Mouse (Mus musculus) cortical plate, adult 2 months (tissue): Measurements from ENCODE around the gene Timmdc1.

ENCODE experiments used
- CTCF ChIP-seq: fragments of 200-500 bp; IDR thresholded peaks from 2 replicates; pipeline ENCODE4 v1.5.1; 2011; ENCODE audit warnings: mild to moderate bottlenecking, control low read depth, low read length; ENCODE audit not compliant: insufficient read depth; ENCODE audit errors: extremely low read depth
- POLR2A ChIP-seq: fragments of 200-500 bp; IDR thresholded peaks from 2 replicates; pipeline ENCODE4 v1.6.1; 2011; ENCODE audit warnings: mild to moderate bottlenecking, low read length, control low read depth; ENCODE audit not compliant: insufficient read depth; ENCODE audit errors: extremely low read depth

DNA sequence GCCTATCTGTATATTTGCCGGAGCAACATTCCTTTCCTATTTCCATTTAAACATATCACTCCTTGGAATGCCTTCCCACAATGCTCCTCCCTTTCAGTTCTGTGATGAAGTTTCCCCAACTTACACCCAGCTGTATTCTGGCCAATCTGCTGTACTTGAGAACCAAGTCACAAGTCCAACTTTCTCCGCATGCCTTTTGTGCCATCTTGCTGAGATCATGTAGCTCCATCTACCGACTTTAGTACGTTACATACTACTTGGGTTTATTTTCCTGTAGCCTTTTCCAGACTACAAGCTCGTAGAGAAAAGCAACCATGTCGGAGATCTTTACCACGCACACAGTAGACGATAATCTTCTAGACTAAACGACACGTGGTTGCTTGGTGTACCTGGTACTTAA lies 28.6 kb downstream of the Timmdc1 start:
- TF ChIP-seq CTCF (no peak), POLR2A (no peak)
